Mouse (Mus musculus): ENCODE results near the gene Slc25a41. TPM values are rescaled to one million over a fixed set of nuclear protein-coding genes. Genes with fewer than 3 reads are reported as not detected.

Gene Slc25a41
- total RNA-seq (2021): not detected

DNA sequence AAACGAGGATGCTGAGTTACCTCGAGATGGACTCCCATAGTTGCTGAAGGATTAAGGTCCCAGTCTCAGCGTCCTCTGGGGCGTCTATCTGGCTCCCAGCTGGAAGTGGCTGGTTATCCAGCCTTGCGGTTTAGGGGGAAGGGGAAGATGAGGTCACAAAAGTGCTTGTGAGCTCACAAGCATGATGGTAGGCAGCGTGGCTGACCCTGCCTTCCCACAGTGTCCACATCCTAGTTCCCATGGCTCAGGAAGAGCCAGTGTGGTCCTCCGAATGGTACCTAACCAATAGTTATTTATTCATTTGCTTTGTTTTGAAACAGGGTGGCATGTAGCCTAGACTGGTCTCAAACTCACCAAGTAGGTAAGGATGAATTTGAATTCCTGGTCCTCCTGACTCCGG, at the start of gene Slc25a41:
Slc25a41 (minus strand) TSS at position 101 of the 400 bp plus-strand sequence.
- intact Hi-C loops (cut with DNase I): no loop called here

DNA sequence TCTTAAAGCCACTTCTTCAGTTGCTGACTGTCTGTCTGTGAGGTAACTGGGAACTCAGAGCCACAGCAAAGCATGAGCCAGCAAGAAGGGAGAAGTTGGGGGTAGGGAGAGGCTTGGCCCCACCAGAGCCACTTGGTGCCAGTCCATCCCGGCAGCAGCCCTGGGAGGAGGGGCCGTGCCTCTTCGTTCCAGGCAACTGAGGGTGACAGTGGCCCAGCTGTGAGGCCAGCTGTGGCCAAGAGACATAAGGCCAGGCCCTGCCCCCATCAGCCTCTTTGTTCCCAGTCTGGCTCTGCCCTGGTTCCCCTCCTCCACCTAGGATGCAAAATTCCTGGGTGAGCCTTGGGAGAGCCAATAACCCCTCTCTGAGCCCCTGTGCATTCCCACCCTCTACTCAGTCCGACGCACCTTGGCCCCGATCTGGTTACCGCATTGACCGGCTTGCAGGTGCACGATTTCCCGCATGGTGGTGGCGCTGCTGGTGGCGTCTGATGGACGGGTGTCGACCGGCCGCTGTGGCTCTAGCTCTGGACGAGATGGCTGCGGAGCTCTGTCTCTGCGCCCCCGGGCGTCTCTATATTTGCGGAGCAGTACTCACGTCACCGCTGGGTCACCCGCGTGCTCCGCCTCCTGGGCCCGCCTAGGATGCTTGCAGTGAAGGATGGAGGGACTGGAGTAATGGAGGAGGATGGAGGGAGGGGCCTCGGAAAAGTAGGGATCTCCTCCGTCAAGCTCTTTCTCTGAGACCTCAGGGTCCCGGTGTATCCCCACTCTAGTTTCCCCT, 45.8 kb upstream of the Slc25a41 start, which contains the start of gene Tubb4a:
Tubb4a (minus strand) TSS at position 734 of the 784 bp plus-strand sequence.
- DNase-seq (ENCODE audit: low spot score): no peak
- intact Hi-C loops (cut with DNase I): no loop called here

More for the DNA sequence above, at the start of gene Slc25a41:
- no peak for DNase-seq (ENCODE audit: low spot score)

DNA sequence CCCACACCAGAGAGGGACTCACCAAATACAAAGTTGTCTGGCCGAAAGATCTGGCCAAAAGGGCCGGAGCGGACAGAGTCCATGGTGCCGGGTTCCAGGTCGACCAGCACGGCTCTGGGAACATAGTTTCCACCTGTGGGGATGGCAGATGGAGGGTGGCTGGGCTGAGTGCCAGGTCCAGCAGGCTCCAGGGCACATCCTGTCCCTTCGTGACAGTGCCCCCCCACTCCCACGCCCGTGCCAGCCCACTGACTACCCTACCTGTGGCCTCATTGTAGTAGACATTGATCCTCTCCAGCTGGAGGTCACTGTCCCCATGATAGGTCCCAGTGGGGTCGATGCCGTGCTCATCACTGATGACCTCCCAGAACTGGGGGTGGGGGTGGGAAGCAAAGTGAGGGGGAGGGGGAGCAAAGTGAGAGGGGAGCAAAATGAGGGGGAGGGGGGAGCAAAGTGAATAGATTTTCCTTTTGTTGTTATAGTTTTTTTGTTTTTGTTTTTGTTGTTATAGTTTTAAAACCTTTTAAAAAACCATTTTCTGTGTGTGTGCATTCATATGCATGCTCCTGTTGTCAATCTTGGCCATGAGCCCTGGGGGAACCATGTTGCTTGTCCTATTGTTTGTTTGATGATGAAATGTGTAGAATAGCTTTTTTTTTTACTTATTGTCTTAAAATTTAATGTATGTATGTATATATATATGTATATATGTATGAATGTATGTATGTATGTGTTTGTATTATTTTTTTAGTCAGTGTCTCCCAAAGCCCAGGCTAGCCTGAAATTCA, 44.7 kb upstream of the Slc25a41 start:
- no peak for DNase-seq (ENCODE audit: low spot score)
- intact Hi-C loops (cut with DNase I): no loop called here

DNA sequence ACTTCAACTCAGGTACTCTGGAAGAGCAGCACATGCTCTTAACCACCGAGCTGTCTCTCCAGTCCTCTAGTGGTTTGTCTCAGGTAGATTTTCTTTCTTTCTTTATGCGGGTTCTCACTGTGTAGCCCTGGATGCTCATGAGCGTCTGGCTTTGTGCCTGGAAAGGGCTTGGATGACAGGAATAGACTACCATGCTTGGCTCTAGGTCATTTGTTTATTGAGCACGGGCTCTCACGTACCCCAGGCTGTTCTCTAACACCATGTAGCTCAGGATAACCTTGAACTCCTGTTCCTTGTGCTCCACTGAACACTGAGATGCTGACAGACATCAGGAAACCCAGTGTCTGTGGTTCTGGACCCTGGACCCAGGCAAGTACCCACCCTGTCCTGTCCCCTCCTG, 41.0 kb upstream of the Slc25a41 start:
- DNase-seq (ENCODE audit: low spot score): no peak
- intact Hi-C loops (cut with DNase I): no loop called here

DNA sequence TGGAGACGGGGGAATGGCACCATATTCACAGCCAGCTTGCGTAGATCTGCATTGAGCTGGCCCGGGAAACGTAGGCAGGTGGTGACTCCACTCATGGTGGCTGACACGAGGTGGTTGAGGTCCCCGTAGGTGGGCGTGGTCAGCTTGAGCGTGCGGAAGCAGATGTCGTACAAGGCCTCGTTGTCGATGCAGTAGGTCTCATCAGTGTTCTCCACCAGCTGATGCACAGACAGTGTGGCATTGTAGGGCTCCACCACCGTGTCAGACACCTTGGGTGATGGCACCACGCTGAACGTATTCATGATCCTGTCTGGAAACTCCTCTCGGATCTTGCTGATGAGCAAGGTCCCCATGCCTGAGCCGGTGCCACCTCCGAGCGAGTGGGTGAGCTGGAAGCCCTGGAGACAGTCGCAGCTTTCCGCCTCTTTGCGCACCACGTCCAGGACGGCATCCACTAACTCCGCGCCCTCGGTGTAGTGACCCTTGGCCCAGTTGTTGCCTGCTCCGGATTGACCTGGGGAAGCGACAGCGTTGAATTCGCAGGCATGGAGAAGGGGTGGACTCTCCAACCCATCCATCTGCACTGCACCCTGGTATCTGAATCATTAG, 39.9 kb upstream of the Slc25a41 start:
- intact Hi-C loops (cut with DNase I): no loop called here
- no peak for DNase-seq (ENCODE audit: low spot score)

DNA sequence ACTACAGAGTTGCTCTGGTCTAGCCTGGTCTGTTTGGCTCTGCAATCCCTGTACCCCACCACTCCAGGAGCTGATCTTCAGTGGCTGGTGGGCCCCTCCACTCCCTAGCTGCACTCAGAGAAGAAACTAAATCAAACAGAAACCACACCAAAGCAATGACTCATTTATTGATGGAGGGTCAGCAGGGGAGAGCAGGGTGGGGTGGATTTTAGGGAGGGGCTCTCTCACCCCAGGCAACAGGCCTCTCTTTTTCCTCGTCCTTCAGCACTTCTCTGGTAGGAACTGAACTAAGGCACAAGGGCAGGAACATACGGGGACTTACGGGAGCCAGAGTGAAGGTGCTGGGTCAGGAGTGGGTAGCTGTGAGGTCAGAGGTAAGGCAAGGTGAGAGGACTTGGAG, 38.5 kb upstream of the Slc25a41 start:
- DNase-seq (ENCODE audit: low spot score): no peak
- intact Hi-C loops (cut with DNase I): no loop called here

DNA sequence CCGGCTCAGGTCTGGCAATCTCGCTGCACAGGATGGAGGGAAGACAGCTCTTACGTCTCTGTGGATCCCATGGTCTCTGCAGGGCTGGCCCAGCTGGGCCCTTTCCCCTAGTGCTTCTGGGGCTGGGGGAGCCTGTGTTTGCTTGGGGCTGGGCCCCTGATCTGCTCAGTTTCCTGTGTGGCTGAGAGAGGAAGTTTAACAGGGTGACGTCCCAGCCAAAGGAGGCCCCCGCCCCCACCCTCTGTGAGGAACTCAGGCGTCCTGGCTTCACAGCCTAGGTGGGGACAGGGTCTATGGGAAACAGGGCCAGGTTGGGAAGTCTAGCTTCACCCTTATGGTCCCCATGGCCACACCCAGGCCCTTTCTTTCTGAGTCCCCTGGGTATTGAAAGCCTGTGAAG, 36.9 kb upstream of the Slc25a41 start, which contains the start of gene Dennd1c:
Dennd1c (minus strand) TSS at position 179 of the 400 bp plus-strand sequence.
- DNase-seq (ENCODE audit: low spot score): no peak

DNA sequence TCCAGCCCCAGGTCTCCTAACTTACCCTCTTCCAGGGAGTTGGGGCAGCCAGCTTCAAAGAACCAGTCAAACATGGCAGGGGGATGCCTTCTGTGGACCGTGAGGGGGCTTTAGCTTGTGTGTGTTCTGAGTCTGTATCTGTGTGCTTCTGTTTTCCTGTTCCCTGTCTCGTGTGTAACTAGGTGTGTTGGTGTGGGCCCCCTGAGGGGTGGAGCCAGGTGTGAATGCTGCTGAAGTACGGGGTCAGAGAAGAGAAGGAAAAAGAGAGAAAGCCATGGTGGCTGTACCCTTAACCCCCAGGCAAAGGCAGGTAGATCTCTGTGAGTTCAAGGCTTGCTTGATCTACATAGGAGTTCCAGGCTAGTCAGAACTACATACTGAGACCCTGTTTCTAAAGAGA, 35.5 kb upstream of the Slc25a41 start:
- DNase-seq (ENCODE audit: low spot score): no peak
- intact Hi-C loops (cut with DNase I): no loop called here

More for the DNA sequence above, 36.9 kb upstream of the Slc25a41 start, which contains the start of gene Dennd1c:
- intact Hi-C loops (cut with DNase I): no loop called here

DNA sequence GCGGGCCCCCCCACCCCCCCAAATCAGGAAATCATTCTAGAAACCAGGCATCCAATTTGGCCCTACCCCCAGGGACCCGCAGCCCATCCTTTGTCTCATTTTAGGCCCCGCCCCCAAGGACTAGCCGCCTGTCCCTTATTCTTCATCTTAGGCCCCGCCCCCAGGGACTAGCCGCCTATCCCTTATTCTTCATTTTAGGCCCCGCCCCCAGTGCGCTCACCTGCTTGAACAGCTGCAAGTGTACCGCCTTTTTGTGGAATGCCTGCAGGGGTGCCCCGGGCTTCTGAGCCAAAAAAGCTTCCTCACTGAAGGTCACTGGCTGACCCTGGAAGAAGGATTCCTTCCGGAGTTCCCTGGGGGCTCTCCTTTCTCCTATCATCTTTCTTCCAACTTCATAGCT, 29.2 kb upstream of the Slc25a41 start:
- intact Hi-C loops (cut with DNase I): no loop called here
- DNase-seq (ENCODE audit: low spot score): no peak

DNA sequence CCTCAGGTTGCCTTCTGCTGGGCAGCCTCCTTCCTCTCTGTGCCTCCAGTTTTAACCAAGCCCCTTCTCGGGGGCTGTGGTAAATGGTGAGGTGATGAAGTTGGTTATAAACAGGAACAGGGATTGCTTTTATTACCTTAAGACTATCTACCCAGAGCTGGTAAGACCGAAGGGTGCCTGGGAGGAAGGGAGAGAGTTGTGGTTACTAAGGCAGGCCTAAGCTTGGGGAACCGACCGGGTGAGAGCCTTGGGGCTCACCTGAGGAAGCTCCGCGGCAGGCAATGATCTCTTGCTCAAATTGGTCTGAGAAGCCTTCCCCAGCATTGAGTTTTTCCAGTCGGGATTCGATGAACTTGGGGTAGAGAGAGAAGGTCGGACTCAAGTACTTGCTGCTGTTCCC, 28.8 kb upstream of the Slc25a41 start:
- intact Hi-C loops (cut with DNase I): no loop called here
- no peak for DNase-seq (ENCODE audit: low spot score)

DNA sequence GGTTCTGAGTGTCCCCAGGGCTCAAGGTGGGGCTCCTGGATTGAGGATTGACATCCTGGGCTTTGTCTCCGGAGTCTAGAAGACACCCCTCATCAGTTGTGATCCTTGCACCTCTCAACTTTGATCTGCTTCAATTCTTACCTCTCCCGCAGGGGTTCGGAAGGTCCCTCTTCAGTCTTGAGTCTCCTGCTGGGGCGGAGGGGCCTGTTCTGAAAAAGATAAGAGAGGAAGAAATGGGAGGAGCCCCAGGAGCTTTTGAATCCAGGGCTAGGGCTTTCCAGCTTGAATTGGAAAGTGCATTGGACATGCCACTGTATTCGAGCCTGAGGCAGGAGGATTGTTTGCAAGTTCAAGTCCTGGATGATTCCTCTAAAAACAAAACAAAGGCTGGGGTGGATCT, 25.5 kb upstream of the Slc25a41 start:
- intact Hi-C loops (cut with DNase I): loop anchor here (10.0 kb wide), 1 partner anchor 268 kb away; no protein-coding TSS in a partner anchor
- no peak for DNase-seq (ENCODE audit: low spot score)

DNA sequence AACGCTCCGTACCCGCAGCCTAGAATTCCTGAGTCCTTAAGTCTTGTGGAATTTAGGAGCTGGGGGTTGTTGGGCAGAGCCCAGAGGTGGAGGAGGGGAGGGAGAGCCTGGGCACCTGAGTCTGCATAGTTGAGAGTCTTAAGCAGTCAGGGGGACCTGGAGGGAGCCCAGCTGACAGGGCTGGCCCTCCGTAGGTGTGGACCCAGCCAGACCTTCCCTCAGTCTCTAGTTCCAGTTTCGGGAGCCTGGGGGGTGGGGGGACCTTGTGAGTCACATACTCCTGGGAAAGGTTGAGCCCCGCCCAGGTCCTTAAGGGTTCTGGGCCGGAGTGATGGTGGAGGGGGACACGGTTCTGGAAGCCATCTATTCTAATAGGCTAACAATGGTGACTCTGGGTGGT, 21.6 kb upstream of the Slc25a41 start:
- intact Hi-C loops (cut with DNase I): loop anchor here (10.0 kb wide), 1 partner anchor 272 kb away; no protein-coding TSS in a partner anchor
- no peak for DNase-seq (ENCODE audit: low spot score)

DNA sequence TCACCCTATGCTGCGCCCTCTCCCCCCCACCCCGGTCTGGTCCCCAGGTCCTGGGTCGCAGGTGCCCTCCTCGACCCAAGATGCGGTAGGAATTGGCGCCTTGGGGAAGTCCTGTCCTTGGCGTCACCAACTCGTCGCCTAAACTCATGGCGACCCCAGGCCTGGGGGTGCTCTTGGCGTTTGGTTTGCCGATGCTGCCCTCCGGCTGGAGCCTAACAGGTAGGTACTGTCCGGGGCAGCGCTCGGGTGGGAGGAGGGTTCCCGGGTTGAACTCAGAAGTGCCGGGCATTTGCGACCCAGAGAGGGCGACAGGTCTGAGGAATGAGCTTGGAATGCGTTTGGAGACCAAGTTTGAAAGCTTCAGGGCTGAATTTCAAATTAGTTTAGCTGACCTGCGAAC, 21.1 kb upstream of the Slc25a41 start:
- intact Hi-C loops (cut with DNase I): loop anchor here (10.0 kb wide), 1 partner anchor 272 kb away; no protein-coding TSS in a partner anchor
- no peak for DNase-seq (ENCODE audit: low spot score)

DNA sequence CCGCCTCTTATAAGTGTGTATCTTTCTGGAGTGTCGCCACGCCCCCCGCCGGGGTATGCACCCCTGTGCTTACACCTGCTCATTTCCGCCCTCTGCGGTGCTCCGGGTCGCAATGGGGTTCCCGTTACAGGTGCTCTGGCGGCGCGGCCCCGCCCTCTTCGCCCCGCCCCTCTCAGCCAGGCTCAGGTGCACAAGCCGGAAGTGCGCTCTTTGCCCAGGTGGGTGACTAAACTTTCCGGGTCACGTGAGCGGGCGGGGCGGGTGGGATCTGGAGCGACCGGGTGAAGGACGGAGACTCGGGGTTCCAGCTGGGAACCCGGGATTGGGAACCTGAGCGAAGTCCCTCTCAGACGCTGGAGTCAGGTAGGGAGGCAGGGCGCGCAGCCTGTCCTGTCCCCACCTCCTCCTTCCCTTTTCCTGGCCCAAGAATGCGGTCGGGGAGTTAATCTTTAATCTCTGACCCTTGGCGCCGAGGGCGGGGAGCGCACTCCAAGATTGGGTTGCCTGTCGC, 20.6 kb upstream of the Slc25a41 start:
- intact Hi-C loops (cut with DNase I): loop anchor here (10.0 kb wide), 1 partner anchor 273 kb away; no protein-coding TSS in a partner anchor
- DNase-seq (ENCODE audit: low spot score): no peak

DNA sequence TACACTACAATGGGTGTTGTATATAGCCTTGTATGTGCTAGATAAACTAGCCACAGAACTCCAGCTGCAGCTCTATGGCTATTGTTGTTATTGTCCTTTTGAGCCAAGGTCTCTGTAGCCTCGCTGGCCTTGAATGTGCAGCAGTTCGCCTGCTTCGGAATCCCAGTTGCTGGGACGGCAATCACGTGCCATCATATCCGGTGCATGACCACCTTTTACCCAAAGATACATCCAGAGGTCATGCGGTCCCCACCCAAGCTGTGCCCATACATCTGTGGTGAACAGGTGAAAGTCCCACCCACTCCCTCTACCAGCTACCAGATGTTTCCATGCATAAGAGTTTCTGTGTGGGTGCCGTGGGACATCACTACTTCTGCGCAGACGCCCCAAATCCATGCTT, 19.6 kb upstream of the Slc25a41 start:
- intact Hi-C loops (cut with DNase I): loop anchor here (2.0 to 10.0 kb wide), 2 partner anchors 106 to 274 kb away; no protein-coding TSS in a partner anchor
- DNase-seq (ENCODE audit: low spot score): no peak

DNA sequence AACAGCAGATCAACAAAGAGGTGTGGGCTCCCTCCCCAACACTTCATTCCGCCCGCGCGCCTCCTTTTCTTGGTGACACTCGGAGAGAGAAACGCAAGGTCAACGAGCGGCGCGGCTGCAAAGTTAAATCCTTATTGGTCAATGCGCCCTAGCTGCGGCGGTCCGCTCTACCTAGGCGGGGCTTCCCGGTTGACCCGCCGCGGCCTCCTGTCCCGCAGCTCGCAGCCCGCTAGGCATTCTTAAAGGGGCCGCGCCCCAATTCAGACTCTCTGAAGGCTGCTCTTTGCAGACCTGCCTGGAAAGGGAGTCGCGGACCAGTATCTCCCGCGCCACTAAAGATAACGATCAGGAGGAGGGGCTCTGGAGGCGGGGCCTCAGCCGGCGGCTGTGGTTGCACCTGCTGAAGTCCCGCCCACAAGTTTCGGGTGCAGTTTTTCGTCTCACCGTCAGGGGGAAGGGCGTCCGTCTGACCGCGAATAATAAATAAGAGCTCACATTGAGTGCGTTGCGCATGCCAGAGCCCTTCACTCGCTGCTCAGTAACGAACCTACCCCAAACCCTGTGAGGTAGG, 18.9 kb upstream of the Slc25a41 start:
- DNase-seq (ENCODE audit: low spot score): peak; percentile 92
- intact Hi-C loops (cut with DNase I): loop anchor here (2.0 to 10.0 kb wide), 2 partner anchors 106 to 274 kb away; no protein-coding TSS in a partner anchor

DNA sequence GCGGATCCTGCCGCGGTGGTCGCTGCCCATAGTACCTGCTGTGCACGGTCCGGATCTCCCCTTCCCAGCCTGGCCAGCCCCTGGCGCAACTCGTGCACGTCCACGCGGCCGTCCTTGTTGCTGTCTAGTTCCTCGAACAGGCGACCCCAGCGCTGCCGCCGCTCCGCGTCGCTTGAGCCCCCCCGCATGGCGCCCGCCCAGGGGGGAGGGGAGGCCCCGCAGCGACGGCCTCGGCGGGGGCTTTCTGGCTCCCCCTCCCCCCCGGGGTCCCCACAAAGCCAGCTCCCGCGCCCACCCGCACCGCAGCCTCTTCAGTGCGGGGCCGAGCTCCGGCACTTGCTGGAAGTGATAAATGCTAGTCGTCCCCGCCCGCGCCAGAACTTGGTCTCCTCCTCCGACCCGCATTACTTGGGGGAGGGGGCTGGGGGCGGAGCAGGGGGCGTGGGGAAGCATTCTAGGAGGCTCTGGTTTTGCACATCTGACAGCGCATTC, 18.1 kb upstream of the Slc25a41 start, which contains the start of gene Slc25a23:
Slc25a23 (minus strand) TSS at position 378 of the 492 bp plus-strand sequence.
- intact Hi-C loops (cut with DNase I): loop anchor here (2.0 to 5.0 kb wide), 2 partner anchors 67 to 229 kb away; partner anchors contain the start of genes Clpp and Rfx2
- DNase-seq (ENCODE audit: low spot score): peak; percentile 42

DNA sequence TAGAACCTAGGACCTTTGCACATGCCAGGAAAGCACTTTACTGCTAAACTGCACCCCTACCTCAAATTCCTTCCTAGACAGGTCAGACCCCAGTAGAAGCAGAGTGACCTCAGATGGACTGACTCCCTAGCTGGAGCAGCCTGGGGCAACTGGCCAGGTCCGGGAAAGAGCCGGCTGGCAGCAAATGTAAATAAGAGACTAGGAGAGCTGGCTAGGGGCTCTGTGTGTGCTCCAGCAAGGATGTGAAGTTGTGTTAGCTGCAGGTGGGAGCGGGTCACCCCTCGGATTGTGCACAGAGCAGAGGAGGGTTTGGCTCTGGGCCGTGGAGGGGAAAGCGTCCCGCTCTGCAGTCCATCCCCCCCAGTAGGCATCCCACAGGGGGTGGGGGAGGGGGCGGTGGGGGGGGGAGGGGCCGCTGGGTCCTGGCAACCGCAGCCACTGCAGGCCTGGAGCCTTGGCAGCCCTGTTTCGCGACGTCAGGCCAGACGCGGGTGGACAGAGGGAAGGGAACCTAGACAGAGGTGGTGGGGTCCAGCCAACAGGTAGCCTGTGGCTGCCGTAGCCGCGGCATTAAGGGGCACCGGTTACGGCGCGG, 17.5 kb upstream of the Slc25a41 start, which contains the start of gene Crb3:
Crb3 (plus strand) TSS at position 215 of the 595 bp plus-strand sequence.
- intact Hi-C loops (cut with DNase I): loop anchor here (2.0 to 5.0 kb wide), 2 partner anchors 67 to 228 kb away; partner anchors contain the start of genes Clpp and Rfx2
- DNase-seq (ENCODE audit: low spot score): no peak

Data from heart, postnatal 25 days (tissue).